Mouse (Mus musculus) C2C12 (cell line): ENCODE measurements around the gene Aff3.

ENCODE experiments used
- CEBPB ChIP-seq: IDR thresholded peaks from one replicate; pipeline ENCODE4 v1.6.1; 2011; ENCODE audit warnings: low read depth, mild to moderate bottlenecking, control low read depth, moderate library complexity
- CTCF ChIP-seq: IDR thresholded peaks from one replicate; pipeline ENCODE4 v1.5.1; 2011; ENCODE audit not compliant: control insufficient read depth, insufficient read depth, insufficient read length
- MAX ChIP-seq: IDR thresholded peaks from one replicate; pipeline ENCODE4 v1.6.1; 2011; ENCODE audit warnings: mild to moderate bottlenecking, control low read depth
- MYOD1 ChIP-seq: IDR thresholded peaks from one replicate; pipeline ENCODE4 v1.6.1; 2011; ENCODE audit warnings: low read depth; ENCODE audit not compliant: control insufficient read depth, insufficient read length
- MYOG ChIP-seq: IDR thresholded peaks from one replicate; pipeline ENCODE4 v1.6.1; 2011; ENCODE audit not compliant: control insufficient read depth, insufficient read length; ENCODE audit errors: extremely low read depth
- USF1 ChIP-seq: IDR thresholded peaks from one replicate; pipeline ENCODE4 v1.6.1; 2011; ENCODE audit warnings: low read depth, mild to moderate bottlenecking, control low read depth, moderate library complexity

DNA sequence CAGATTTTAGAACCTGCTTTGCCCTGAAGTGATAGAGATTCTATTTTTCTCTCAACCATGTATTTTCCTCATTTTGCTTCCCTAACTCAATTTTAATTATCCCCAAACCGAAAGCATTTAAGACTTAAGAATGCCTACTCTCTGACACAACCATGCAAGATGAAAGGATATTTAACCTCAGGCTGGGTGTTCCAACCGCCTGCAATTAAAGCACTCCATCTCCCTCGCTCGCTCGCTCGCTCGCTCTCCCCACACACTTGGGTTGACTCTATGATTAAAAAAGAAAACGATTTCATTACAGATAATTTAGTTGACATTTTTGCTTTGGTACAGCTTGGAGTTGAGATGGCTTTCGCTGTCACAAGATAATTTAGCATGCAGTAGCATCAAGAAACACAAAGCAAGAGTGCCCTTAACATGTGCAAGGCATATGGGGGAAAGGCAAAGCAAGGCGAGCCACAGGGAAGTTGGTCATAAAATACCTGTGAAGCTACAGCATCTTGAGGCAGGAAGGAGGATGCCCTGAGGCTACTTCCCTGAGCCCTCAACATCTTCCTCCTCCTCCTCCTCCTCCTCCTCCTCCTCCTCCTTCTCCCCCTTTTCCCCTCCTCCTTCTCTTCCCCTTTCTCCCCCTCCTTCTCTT is 167.7 kb downstream of the Aff3 start:
- TF ChIP-seq CTCF (no peak), USF1 (no peak), CEBPB (no peak), MYOG (no peak), MYOD1 (no peak), MAX (no peak)
